ENCODE assay signal across 39 mouse cellular contexts in the genomic region with DNA sequence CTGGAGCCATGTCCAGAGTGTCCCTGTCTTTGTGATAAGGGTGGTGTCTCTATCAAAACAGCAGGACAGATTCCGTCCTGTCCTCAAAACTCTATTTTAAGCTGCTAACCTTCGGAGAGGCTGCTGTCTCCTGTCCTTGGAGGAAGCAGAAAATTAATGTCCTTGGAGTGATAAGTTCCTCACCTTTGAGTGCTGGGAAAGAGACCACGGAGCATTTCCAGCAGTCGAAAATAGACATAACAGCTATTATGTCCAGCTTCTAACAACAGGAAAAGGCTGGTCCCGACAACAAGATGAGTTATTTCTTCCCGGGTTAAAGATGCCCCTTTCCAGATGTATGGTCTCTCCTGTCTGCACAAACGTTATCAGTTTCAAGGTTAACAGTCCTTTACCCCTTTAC. TPM values are rescaled to one million over a fixed set of nuclear protein-coding genes. Genes with fewer than 3 reads are reported as not detected.
"Had no signal": no experiment of that assay in that cellular context is flagged by ENCODE, and none has a peak within 500 bp of the region (broad histone marks: within the 10 kb centered on the region; RNA-seq: fewer than 3 reads in every experiment).

No protein-coding gene starts in this region.

- H3K4me3 ChIP-seq: limb, embryonic 10.5 days; limb, embryonic 12.5 days; limb, embryonic 13.5 days; limb, embryonic 15.5 days; liver, embryonic 12.5 days; liver, embryonic 13.5 days; liver, embryonic 15.5 days; lung, embryonic 15.5 days; megakaryocyte, embryonic 14.5 days; midbrain, embryonic 10.5 days; midbrain, embryonic 12.5 days; midbrain, embryonic 13.5 days; midbrain, embryonic 15.5 days; myocyte; neural tube, embryonic 12.5 days had no signal

- H3K36me3 ChIP-seq: limb, embryonic 10.5 days; limb, embryonic 12.5 days; limb, embryonic 13.5 days; limb, embryonic 15.5 days; liver, embryonic 12.5 days; liver, embryonic 13.5 days; liver, embryonic 15.5 days; lung, embryonic 15.5 days; midbrain, embryonic 10.5 days; midbrain, embryonic 12.5 days; midbrain, embryonic 13.5 days; midbrain, embryonic 15.5 days; neural tube, embryonic 12.5 days had no signal

- H3K27ac ChIP-seq: limb, embryonic 10.5 days; limb, embryonic 12.5 days; limb, embryonic 13.5 days; limb, embryonic 15.5 days; liver, embryonic 12.5 days; liver, embryonic 13.5 days; liver, embryonic 14.5 days; liver, embryonic 15.5 days; lung, embryonic 15.5 days; macrophage; midbrain, embryonic 10.5 days; midbrain, embryonic 12.5 days; midbrain, embryonic 13.5 days; midbrain, embryonic 15.5 days; neural tube, embryonic 12.5 days had no signal

- DNase-seq: left cerebral cortex, postnatal 4 days; liver; liver, embryonic 13.5 days; liver, postnatal 0 days; lung, adult 18-20 months; lung, adult 2 months; lung, embryonic 14.5 days; lung, postnatal 10 days; lung, postnatal 14 days; lung, postnatal 36 days; lung, postnatal 4 days; midbrain, embryonic 14.5 days had no signal

- H3K27me3 ChIP-seq: midbrain, embryonic 13.5 days; neural tube, embryonic 12.5 days had no signal

- H3K4me1 ChIP-seq: limb, embryonic 12.5 days; midbrain, embryonic 15.5 days had no signal

RNA-seq across cellular contexts. Expression of gene Lmtk3, which starts 8.3 kb away (rescaled TPM):
- polyA plus RNA-seq: liver, embryonic 13.5 days; liver, embryonic 15.5 days; liver, embryonic 16.5 days; liver, postnatal 0 days had no signal

RNA-seq across cellular contexts. Expression of gene Sult2b1, which starts 9.2 kb away (rescaled TPM):
- polyA plus RNA-seq: liver, adult 2 months had no signal

RNA-seq across cellular contexts. Expression of gene Kcnj14, which starts 49.3 kb away (rescaled TPM):
- polyA plus RNA-seq: macrophage had no signal

RNA-seq across cellular contexts. Expression of gene Spaca4, which starts 49.6 kb away (rescaled TPM):
- polyA plus RNA-seq: limb, embryonic 10.5 days; limb, embryonic 11.5 days; limb, embryonic 12.5 days; limb, embryonic 13.5 days; limb, embryonic 14.5 days; limb, embryonic 15.5 days; liver, adult 2 months; liver, embryonic 11.5 days; liver, embryonic 12.5 days; liver, embryonic 13.5 days; liver, embryonic 14.5 days; liver, embryonic 15.5 days; liver, embryonic 16.5 days; liver, postnatal 0 days; lung, adult 2 months; lung, embryonic 14.5 days; lung, embryonic 15.5 days; lung, embryonic 16.5 days; lung, postnatal 0 days; macrophage; midbrain, embryonic 10.5 days; midbrain, embryonic 11.5 days; midbrain, embryonic 12.5 days; midbrain, embryonic 13.5 days; midbrain, embryonic 14.5 days; midbrain, embryonic 15.5 days; midbrain, embryonic 16.5 days; midbrain, postnatal 0 days; myocyte; neural tube, embryonic 11.5 days; neural tube, embryonic 12.5 days had no signal
